Mouse (Mus musculus): ENCODE results near the gene Msi2.
A peak's percentile ranks its signal among the peaks of the same experiment; 100 is the strongest.

Gene Msi2

DNA sequence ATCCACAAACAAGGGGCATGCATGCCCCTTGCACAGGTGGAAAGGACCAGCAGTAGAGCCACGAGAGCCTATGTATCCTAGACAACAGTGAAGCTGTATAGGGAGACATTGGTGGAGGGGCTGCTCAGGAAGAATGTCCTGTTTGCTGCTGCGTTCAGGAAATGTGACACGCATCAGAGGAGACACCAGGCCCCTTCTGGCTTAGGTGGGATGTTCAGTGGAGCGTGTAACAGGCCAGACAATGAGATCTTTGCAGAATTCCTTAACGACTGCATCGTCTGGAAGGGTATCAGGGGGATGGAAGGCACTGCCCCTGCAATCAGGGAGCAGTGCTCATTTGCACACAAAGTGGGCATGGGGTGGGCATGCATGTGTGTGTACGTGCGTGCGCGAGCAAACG is 271.0 kb downstream of the Msi2 start:
- no peak for DNase-seq (ENCODE audit: low read depth)

DNA sequence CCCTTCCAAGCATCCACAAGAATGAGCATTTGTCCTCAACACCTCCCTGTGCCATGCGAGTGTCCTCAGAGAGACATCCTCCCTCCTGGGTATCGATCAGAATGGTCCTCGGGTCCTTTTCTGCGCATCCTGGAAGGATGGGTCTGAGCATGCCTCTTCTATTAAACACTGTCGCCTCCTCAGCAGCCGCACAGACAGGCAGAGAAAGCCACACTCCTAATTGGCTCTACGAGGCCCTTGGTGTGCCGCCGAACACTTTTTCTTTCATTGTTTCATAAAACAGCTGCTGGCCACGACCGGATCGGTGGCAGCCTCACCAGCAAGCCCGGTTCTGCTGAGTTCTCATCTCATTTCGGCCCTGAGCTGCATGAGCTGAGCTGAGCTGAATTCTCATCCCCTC is 274.4 kb downstream of the Msi2 start:
- DNase-seq (ENCODE audit: low read depth) = no peak

DNA sequence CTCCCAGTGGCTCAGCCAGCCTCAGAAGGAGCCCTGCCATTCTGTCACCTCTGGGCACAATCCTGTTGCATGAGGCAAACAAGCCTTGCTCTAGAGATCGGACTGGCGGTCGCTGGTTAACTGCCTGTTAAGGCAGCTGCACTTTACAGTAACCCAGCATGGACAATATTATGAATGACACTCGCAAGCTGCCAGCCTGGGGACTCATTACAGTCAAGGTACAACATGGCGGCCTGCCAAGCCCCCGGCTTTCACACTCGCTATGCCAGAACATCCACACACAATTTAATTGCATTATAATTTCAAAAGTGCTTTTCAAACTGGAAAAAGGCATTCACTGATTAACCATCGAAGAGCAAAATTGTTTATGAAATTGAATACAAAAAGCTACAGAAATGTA is 275.0 kb downstream of the Msi2 start:
- no peak for DNase-seq (ENCODE audit: low read depth)

DNA sequence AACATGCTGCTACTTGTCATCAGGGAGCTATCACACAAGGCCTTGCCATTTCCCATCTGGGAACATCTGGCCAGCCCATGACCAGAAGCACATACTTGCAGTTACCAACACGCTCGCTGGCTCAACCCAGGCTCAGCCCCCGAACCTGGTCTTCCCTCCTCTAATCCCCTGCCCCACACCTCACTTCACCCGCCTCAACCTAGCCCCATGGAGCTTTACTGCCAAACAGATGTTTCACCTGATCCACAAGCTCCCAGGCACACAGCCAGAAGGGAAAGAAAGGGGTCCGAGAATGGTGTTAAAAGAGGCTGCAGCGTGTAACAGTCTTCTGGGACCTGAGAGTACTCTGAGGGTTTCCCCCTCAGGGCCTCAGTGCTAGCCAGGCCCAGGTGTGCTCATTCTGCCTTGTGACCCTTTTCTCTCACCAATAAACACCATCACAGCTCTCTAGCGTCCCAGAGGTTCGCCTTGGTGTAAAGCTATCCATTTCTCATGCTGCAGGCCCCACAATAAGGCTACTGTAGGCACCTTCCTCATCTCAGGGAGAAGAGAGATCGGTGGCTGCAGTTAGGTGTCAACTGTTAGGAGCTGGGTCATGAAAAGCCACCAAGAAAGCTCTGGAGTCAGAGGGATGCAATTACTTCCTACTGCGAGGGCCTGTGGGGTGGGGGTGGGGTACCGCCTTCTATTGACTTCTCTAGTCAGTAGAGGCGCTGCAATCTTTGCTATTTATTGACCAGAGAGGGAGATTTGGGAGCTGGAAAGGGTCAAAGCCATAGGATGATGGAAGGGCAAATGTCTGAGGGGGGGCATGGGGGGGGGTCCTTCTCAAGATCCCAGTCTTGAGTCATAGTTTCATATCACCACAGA is 276.2 kb downstream of the Msi2 start:
- no peak for DNase-seq (ENCODE audit: low read depth)

DNA sequence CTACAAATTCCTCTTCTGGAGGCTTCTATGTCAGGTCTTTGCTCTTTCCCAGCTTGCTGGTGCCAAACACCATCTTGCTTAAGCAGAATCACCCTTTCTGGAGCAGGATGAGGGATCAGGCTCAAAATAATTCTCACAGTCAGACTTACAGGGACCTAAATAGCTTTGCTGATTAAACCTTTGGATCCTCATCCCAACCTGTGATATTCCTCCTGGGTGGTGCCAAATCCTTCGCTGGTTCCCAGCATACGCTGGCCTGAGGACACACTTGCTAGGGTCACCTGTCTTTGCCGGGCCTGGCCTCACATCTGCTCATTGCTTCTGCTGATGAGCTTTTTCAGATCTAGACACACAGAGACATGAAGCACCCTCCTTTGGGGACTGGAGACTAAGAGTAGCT is 279.7 kb downstream of the Msi2 start:
- no peak for DNase-seq (ENCODE audit: low read depth)

DNA sequence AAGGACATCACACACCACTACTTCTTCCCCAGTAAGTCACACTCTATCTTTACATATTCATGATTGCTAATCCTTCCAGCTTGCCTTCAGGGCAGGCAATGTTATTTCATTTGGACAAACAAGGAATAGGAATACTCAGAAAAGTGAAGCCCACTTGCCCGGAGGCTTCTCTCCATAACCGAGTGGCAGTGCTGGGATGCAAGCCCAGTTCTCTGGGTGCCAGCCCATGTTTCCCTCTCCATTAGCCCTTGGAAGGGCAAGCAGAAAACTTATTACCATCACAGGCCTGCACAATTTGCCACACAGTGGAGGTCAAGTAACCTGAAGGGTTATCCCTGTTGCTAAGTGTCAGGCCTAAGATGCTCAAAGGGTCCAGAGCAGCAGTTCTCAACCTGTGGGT is 281.7 kb downstream of the Msi2 start:
- DNase-seq (ENCODE audit: low read depth) = no peak

DNA sequence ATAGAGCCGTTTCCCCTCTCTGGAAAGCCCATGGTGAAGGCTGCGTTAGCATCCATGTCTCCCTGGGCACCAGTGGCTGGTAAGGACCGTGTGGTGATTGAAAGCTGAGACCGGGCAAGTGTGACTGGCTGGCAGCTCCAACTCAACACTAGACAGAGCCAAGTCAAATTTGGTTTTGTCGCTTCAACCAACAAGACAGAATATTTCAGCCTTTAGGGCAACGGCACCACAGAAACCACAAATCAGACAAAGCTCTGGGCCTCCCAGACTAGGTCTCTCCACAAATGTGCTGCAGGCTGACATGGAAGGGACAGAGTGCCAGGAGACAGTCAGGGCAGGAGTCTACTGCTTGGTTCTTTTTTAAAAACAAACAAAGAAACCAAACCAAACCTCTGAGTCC is 282.8 kb downstream of the Msi2 start:
- no peak for DNase-seq (ENCODE audit: low read depth)

DNA sequence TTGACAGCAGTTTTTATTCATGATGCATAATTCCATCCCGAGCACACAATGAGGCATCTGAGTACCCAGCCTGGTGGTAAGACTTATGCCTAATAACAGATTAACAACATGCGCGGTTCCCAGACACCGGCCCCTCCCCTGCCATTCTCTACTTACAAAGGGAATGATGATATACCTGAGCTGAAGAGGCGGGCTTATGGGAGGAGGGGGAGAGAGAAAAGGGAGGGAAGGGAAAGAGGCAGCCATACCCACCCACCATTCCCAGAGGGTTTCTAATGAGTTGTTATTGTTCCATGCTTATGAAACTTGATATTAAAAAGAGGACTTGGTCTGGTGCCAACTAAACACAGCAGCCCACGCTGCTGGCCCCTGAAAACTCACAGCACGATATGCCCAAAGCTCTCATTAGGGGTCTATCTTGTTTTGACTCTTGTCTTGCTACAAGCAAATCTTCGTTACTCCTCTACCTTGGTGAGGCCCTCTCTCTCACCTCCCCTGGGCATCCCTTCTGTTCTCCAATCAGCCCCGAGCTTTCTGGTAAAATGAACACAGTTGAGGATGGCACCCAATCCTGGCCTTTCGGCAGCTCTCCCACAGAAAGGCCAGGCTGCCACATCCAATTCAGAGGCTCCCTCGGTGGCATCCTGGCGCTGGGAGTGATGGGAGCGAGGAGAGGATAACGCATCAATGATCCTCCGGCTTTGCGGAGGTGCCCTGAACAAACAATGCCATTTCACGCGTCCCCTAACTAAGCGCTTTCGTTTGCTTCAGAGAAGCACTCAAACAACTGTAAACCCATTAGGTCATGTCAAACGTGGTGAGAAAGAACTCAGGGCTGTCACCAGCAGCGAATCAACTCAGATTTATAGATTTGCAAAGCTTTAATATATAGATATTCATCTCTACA is 286.7 kb downstream of the Msi2 start:
- no peak for DNase-seq (ENCODE audit: low read depth)

DNA sequence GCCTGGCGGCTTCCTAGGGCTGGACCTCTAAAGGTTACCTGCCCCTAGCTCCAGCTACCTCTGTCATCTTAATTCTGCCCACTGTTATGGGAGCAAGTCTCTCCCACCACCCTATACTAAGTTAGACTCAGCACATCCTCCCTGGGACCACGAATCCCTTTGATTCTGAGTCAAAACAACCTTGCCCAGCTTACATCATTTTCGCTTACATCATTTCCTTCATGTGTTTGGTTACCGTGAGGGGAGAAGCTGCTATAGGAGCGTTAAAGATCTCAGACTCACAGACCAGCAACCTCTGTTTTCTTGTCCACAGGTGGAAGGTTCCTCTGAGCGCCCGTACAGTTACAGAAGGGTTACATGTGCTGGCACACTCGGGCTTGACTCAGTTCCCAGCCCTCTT is 288.0 kb downstream of the Msi2 start:
- no peak for DNase-seq (ENCODE audit: low read depth)

DNA sequence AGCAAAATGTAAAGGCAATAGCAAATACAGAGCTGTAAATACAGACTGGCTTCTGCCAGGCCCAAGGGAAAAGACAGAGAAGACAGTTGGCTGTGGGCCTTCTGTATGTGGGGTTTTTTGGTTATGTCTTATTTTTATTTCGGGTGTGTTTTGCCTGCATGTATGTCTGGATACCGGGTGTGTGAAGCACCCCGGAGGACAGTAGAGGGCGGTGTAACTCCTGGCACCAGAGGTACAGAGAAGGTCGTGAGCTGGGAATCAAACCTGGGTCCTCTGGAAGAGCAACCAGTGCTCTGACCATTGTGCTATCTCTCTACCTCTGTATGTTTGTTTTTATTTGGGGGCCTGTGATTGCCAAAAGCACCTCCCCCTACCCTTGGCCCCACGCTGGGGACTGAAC is 288.6 kb downstream of the Msi2 start:
- no peak for DNase-seq (ENCODE audit: low read depth)

DNA sequence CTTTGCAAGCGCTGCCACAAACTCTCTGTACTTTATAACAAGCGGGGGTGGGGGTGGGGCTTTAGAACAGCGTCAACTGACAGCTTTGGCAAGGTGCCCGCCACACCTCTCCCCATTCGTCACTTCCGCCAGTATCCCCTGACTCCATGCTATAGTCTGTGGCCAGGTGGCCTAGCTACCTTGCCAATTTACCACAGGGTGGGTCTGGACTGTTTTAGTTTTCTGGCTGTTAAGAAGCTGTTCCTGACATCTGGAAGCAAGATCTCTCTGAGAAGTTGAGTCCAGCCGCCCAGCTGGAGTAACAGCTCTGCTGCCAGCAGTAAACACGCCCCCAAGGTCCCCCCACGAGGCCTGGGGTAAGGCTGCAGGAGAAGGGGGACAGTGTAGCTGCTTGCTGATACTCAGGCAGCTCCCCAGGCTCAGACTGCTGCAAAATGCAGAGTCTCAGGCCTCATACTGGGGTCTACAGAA is 292.6 kb downstream of the Msi2 start:
- no peak for DNase-seq (ENCODE audit: low read depth)

DNA sequence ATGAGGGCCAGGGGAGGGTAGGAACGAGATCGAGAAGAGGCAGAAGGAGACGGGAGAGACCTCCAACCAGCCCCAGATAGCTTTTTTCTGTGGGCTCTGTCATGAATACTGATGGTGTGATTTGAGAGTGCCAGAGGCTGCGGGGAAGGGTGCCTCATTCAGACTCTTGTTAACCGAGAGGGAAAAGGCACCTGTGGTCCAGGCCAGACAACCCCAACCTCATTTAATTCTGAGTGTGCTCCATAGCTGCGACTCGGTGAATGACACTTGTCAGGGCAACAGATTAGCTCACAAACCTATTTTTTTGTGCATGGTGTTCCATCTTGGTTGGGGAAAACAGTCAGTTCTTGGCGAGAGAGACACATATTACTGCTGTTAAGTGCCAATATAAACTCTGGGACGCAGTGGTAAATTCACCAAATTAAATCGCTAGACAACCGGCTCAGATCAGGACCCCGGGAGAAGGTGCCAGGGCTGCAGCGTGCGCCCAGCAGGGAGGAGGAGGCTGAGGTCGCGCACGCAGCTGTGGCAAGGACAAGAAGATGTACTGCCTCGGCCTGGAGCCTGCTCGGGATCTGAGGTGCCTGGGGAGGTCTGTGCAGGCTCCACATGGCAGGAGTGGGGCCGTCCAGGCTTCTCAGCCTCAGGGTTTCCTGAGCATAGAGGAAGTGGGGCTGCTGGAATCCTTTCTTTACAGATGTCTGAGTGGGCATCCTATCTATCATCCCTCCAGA is 294.1 kb downstream of the Msi2 start:
- no peak for DNase-seq (ENCODE audit: low read depth)

DNA sequence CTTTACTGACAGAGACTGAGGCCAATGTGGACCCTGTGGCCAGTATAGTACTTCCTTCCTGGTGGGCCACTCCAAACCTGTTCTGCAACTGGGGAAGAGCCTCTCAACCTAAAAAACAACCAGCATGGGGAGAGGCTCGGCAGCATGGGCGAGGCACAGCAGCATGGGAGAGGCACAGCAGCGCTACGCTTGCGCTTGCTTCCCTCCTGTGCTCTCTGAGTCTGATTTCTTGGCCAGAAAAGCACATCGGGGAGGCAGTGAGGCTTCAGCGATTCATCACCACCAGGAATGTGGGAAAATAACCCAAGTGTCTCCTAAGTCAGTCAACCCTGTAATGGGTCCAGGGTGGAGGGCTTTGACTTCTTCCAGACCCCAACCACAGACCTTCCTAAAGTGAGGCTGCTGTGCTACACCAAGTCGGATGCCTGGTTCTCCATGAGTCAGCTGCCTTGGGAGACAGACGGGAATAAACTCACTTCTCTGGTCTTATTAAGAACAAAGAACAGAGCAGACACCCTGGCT is 297.2 kb downstream of the Msi2 start:
- DNase-seq (ENCODE audit: low read depth) = no peak

DNA sequence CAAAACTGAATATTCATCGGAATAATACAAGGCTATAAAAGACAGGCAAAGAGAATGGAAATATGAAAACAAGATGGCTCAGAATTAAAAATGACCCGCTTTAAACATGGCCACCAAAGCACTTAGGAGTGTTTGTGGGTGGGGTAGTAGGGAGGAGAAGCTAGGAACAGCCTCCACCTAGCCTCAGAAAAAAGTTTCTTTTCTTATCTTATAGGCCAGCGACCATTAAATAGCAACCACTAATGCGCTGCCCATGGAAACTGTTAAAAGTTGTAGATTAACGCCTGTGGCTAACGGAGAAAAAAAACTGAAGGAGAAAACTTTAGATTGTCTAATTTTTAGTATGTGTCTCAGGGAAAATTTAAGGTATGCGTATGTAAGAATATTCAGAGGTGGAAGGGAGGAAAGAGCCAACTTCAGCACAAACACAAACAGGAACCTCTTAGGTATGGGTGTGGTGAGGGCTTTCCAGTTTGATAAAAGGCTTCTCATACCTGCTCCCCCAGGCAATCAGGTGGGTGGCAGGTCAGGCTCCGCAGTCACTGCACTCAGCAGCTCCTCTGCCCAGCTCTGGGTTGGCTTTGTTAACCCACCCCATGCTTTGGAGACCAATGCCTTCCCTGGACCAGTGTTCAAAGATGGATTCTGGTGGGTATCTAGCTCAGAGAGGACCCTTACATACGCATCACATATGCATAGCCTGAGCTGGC is 298.5 kb downstream of the Msi2 start:
- no peak for DNase-seq (ENCODE audit: low read depth)

DNA sequence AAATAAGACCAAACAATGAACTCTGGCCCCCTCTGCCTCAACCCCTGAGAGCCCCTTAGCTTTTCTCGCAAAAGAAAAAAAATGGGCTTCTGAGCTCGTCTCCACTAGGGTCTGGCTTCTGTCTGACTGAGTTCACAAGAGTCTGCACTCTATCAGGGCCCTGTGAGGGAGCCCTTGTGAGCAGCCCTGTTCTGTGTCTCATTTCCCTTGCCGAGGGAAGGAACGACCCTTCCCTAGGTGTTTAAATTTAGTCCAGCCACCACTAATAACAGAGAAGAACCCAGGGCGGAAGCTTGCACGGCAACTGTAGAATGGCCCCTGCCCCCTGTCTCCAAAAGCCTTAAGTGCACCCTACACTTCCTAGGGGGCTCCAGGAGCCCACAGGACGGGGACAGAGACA is 299.2 kb downstream of the Msi2 start:
- no peak for DNase-seq (ENCODE audit: low read depth)

DNA sequence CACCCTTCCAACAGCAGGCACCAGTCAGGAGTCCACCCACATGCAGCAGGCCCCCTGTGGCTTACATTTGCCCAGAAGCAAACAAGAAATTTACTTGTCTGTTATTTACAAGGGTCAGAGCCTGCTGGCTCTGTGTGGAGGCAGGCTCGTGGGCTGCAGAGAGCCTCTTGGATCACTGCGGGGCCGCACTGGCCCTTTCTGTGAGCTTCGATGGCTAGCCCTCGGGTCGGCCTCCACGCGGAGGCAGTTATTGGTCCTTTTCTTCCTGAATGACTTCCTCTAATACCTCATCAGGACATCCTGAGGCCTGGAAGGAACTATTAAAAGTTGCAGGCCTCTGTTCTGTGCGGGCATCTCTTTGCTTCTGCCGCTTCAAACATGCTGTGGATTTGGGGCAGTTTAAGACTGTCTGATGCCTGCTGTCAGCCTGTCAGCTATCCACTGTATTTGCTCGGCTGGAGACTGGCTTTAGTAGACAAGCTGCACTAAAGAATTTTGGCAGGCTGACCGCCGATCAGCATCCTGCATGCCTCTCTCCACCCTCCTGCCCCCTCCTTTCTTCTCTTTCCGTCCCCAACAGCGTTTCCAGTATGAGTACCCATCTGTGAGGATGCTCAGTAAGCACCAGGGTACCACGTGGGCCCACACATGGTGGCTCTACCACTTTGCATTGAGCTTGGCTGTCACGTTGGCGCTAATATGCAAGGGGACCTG is 304.0 kb downstream of the Msi2 start:
- DNase-seq (ENCODE audit: low read depth) = no peak

DNA sequence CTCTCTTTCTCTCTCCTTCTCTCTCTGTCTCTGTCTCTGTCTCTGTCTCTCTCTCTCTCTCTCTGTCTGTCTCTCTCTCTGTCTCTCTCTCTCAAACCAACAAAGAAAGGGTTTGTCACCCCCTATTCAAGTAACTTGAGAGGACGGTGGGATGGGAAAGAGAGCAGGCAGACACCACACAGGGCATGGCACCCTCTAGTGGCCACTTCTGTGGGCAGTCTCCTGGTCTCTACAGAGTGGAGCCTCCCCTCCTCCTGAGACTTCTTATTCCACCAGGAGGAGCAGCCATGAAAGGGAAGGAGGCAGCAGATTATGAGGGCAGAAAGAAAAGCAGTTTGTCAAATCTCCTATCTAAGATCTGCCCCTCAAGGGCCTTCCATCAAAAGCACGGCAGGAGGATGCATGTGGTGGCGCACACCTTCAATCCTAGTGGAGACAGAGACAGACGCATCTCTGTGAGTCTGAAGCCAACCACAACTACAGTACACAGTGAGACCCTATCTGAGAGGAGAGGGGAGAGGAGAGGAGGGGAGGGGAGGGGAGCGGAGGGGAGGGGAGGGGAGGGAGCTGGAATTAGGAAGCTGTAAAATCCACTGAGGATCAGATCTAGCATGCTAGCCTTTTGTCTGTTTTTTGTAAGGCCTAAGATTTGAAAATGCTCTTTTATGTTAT is 305.8 kb downstream of the Msi2 start:
- peak; percentile 12 for DNase-seq (ENCODE audit: low read depth)

DNA sequence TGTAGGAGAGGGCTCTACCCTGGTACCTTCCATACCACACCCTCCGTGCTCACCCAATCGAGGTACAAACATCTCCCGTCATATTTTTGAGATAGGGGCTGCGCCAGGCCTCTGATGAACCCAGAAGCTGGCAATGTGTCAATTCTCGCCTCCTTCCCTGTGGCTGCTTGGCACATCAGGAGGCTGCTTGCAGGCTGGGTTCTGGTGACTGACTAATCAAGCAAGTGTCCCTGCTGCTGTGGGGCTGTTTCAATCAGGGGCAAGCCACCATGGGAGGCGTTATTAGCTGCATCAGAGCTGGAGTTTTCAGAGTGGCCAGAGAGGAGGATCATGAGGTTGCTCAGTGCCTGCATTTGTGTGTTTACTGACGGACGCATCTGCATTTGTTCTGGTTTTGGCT is 310.0 kb downstream of the Msi2 start:
- DNase-seq (ENCODE audit: low read depth) = no peak

DNA sequence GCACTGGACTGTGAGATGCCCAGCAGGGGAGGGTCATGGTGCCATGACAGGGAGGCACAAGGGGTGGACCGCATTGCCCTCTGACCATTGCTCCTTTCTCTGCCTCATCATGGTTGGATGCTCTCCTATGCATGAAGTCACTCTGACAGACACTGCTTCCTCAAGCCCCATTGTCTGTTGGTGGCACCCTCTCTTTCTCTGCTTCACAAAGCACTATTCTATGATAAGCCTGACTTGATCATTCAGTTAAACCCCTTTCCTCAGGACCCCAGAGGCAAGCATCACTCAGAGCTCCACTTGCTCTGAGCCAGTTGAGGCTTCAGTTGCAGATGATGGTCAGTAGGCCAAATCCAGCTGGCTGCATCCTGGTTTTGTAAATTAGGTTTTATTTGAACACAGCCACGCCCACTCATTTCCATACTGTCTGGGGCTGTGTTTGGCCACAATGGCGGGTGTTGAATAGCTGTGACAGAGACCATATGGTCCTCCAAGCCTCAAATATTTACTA is 311.9 kb downstream of the Msi2 start:
- DNase-seq (ENCODE audit: low read depth) = no peak

Measured in c-Kit-positive CD71-negative TER-119-negative erythroid progenitor cells, embryonic 14.5 days (primary cell).